Mouse (Mus musculus) cerebellum, postnatal 36 days (tissue): ENCODE measurements around the gene Cnih4.
A peak's percentile ranks its signal among the peaks of the same experiment; 100 is the strongest.

ENCODE experiments used
- DNase-seq, 2 experiments: peaks; one replicate each; pipeline ENCODE4 v3.0.0; 2021 to 2022; ENCODE audit warnings: mixed read lengths in 2 of 2

The Cnih4 gene

GRCm38 (mm10) chr1:181143950-181144836 lies at the start of gene Cnih4, which contains the start of gene Nvl:
Gene Cnih4, plus strand, starts transcription at chr1:181144693.
Gene Nvl, minus strand, starts transcription at chr1:181144204.
- peak; percentile 92 to 95 for DNase-seq

- no peak for DNase-seq
Measured at GRCm38 (mm10) chr1:181117112-181117511, 27.4 kb upstream of the Cnih4 start.

GRCm38 (mm10) chr1:181124145-181124544 lies 20.3 kb upstream of the Cnih4 start:
- DNase-seq: no peak

- DNase-seq: no peak
Measured at GRCm38 (mm10) chr1:181125916-181126315, 18.6 kb upstream of the Cnih4 start.

- DNase-seq: no peak
Measured at GRCm38 (mm10) chr1:181126766-181127165, 17.7 kb upstream of the Cnih4 start.

GRCm38 (mm10) chr1:181131915-181132314 lies 12.6 kb upstream of the Cnih4 start:
- no peak for DNase-seq

- DNase-seq: no peak
Measured at GRCm38 (mm10) chr1:181138730-181139129, 5.8 kb upstream of the Cnih4 start.

GRCm38 (mm10) chr1:181143609-181143949 lies 914 bp upstream of the Cnih4 start:
- no peak for DNase-seq

GRCm38 (mm10) chr1:181144966-181145365 lies 473 bp downstream of the Cnih4 start:
- DNase-seq: no peak

- no peak for DNase-seq
Measured at GRCm38 (mm10) chr1:181146187-181146586, 1.7 kb downstream of the Cnih4 start.

GRCm38 (mm10) chr1:181148540-181148939 lies 4.0 kb downstream of the Cnih4 start:
- no peak for DNase-seq

GRCm38 (mm10) chr1:181149373-181150017 lies 5.0 kb downstream of the Cnih4 start:
- no peak for DNase-seq

GRCm38 (mm10) chr1:181150431-181150826 lies 5.9 kb downstream of the Cnih4 start:
- DNase-seq: no peak

GRCm38 (mm10) chr1:181150827-181151534 lies 6.5 kb downstream of the Cnih4 start:
- peak; percentile 90 to 94 for DNase-seq

- no peak for DNase-seq
Measured at GRCm38 (mm10) chr1:181151541-181151940, 7.0 kb downstream of the Cnih4 start.

GRCm38 (mm10) chr1:181167816-181168215 lies 23.3 kb downstream of the Cnih4 start:
- no peak for DNase-seq

GRCm38 (mm10) chr1:181168377-181168776 lies 23.9 kb downstream of the Cnih4 start:
- DNase-seq: no peak

- DNase-seq: no peak
Measured at GRCm38 (mm10) chr1:181170210-181170609, 25.7 kb downstream of the Cnih4 start.

- no peak for DNase-seq
Measured at GRCm38 (mm10) chr1:181188925-181189324, 44.4 kb downstream of the Cnih4 start.

- DNase-seq: no peak
Measured at GRCm38 (mm10) chr1:181199446-181199845, 55.0 kb downstream of the Cnih4 start.

- DNase-seq: no peak
Measured at GRCm38 (mm10) chr1:181210147-181210546, 65.7 kb downstream of the Cnih4 start.

- DNase-seq: peak; percentile 31 to 40
Measured at GRCm38 (mm10) chr1:181210601-181211402, 66.3 kb downstream of the Cnih4 start.
